Mouse (Mus musculus) left cerebral cortex, adult 9 months (tissue): Measurements from ENCODE around the gene Lingo2.
A peak's percentile ranks its signal among the peaks of the same experiment; 100 is the strongest.

Experiments used
- DNase-seq, 2 experiments: peaks; one replicate each; pipeline ENCODE4 v3.0.0; 2022; ENCODE audit warnings: low spot score in 2 of 2

Lingo2 gene

GRCm38 (mm10) chr4:36560997-36561396 lies 390.6 kb downstream of the Lingo2 start:
- DNase-seq: no peak

GRCm38 (mm10) chr4:36540664-36541360 lies 410.7 kb downstream of the Lingo2 start:
- DNase-seq: no peak

DNA sequence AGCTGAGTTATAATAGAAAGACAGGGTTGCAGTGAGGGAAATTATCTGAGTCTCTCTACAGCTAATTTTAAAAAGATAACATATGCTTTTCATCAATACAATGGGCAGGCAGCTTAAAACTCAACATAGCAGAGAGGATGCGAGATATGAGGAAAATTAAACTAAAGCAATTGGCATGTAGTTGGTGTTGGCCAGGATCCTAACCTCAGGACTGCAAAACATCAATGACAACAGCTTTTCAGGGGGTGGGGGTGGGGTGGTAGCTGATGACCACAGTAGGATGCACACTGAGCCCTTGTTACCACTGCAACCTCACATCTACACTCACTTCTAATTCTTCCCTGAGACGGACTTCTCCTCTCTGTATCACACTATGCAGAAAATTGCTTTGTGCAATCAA lies 417.7 kb downstream of the Lingo2 start:
- DNase-seq: no peak

DNA sequence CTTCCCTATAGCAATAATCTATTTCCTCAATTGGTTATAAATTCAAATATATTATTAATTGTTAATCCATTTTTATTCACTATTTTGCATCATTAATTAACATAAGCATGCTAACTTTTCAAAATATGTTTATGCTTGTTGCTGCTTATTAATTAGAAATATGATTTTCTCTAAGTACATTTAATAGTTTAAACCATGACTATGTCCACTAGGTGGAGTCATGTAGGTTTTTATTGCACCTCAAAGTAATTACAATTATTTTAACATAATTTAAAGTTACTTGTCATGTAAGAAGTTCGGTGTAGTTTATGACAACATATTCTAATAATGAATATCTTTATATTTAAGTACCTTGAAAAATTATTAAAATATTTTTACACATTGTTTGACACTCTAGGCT lies 461.3 kb downstream of the Lingo2 start:
- DNase-seq: no peak

DNA sequence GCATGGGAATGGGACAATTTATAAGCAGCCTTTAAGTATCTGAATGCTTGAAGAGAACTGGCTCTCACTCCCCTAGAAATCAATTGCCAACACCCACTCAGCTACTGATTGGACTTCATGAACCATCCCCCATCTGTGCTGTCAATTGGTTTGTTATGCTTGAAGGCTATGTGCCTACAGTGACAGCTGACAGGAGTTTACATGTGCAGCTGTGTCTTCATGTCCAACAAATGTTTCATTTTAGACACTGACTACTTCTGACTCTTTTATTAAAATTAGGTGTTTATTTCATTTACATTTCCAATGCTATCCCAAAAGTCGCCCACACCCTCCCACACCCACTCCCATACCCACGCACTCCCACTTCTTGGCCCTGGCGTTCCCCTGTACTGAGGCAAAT lies 516.3 kb downstream of the Lingo2 start:
- DNase-seq: no peak

GRCm38 (mm10) chr4:36426192-36426591 lies 525.4 kb downstream of the Lingo2 start:
- no peak for DNase-seq

GRCm38 (mm10) chr4:36407350-36407749 lies 544.2 kb downstream of the Lingo2 start:
- no peak for DNase-seq

GRCm38 (mm10) chr4:36368925-36369324 lies 582.6 kb downstream of the Lingo2 start:
- no peak for DNase-seq

DNA sequence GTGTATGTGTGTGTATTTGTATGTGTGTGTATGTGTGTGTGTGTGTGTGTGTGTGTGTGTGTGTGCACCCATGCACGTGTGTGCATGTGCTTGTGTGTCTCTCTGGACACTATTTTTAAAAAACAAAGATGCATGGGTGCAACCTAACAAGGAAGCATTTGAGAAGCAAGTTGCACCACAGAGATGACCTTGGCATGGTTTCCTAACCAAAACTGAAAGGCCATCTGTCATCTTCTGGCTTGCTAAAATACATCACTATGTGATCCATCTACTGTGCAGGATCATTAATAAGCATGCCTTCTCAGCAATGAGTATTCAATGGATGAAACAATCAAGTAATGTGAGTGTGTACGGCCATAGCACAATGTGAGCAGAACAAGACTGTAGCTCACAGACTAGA lies 597.1 kb downstream of the Lingo2 start:
- no peak for DNase-seq

DNA sequence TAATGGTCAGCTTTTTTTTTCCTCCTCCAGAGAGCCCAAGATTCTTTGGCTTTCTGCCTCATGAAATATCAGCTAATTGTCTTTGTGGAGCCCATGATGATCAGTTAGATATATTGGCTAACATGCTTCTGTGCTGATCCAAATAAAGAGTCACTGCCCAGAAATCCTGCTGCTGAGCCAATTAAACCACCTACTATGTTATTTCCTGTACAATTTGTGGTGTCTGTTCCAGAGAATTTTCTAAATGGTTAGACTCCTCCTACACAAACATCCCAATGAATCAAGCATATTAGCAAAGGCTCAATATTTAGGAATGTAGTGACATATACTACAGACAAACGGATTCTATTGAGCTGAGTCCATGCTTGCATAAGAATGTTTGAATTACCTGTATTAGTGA lies 619.8 kb downstream of the Lingo2 start:
- DNase-seq: no peak

DNA sequence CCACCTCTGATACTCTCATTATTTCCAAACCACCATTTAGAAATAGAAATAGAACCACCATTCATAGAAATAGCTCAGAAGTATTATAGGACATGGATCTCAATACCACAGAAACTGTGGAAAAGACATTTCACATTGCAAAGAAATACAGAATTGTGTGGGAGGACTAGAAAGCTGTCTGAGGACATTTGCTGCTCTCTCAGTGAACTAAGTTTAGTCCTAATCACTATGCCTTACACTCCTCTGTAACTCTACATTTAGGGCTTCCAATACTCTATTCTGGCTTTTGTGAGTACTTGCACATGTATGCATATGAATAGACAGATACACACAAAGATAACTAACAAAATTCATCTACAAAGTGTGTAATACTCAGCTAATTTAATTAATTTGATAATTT lies 625.9 kb downstream of the Lingo2 start:
- DNase-seq: no peak

DNA sequence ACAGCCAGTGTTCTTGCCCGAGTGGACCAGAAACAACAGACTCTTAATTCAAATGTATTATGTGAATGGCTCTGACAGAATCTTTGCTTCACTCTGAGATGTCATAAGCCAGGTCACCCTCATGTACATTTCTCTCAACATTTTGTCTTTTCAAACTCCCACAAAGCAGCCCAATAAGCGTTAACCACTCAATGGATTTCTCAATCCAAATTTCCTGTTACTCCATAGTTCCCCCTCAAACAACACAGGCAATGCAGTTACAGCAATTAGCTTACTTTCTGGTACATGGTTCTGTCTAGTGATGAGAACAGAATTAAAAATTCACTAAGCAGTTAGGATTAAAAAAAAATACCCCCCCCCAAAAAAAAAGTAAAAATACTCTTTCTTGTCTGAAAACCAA lies 638.5 kb downstream of the Lingo2 start:
- no peak for DNase-seq

- DNase-seq: peak in 1 of 2 experiments; percentile 45
Observed at GRCm38 (mm10) chr4:36311431-36311830, 640.1 kb downstream of the Lingo2 start.

GRCm38 (mm10) chr4:36305228-36305627 lies 646.3 kb downstream of the Lingo2 start:
- no peak for DNase-seq

GRCm38 (mm10) chr4:36289701-36290053 lies 661.9 kb downstream of the Lingo2 start:
- DNase-seq: no peak

DNA sequence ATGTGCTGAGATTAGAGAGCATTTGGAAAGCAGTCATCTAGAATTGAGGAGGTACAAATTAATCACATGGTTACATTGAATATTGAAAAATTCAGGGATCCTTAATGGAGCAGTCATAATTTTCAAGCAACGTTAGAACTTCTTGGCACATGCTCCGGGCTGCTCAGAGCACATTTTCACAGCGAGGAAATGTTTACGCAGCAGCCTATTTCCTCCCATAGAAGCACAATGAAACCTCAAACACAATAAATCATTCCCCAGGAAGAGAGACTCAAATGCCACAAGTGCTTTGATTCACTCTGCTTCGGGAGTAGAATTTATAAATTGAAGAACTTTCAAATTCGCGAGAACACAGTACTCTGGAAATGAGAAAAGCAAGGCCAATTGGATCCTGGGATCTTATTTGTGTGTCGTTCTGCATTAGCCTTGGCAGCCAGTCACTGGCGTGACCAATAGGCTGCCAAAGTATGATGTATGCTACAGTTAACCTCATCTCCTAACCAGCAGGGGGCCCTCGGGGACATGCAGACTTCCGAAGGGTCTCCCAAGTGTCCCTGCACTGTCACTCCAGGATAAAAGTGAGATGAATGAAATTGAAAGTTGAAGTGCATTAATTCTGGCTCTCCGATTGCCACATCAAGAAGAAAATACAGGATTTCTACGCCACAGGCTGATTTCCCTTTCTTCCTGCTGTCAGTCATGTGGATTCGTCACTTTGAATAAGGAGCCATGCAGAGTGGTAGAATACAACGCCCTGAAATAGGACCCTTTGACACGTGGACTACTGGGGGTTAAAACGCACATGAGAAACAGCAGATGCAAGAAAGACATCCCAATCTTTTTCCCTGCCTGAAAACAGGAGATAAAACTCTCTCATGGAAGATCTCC lies 662.5 kb downstream of the Lingo2 start:
- peak; percentile 22 to 73 for DNase-seq

- DNase-seq: peak in 1 of 2 experiments; percentile 6
Observed at GRCm38 (mm10) chr4:36262436-36263169, 688.9 kb downstream of the Lingo2 start.

DNA sequence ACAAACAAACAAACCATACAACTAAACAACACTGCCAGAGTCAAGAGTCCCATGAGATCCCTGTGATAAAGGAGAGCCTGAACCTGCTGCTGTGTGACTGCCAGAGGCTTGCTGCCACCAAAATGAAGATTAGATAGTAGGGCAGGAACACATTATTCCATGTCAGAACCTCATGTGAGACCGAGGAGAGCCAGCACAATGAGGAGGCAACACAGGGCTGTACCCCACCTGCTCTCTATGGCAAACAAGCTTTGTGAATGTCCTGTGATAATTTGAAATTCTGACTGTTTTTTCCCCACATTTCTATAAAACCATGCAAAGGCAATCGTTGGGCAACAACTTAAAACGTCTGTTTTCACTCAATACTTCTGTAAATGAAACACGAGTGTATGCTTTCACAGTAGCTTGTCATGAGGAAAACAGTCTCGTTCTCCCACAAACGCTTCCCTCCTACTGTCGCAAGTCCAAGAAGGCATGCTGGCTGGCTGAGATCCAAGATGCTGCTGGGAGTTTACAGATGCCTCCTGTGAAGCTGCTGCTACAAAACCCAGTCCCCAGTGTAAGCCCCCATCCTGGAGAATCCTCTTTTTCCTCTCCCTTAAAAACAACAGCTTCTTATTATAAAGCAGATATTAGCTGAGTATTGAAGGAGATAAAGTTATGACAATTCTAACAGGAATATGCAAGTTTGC lies 765.2 kb downstream of the Lingo2 start:
- DNase-seq: peak in 1 of 2 experiments; percentile 47

DNA sequence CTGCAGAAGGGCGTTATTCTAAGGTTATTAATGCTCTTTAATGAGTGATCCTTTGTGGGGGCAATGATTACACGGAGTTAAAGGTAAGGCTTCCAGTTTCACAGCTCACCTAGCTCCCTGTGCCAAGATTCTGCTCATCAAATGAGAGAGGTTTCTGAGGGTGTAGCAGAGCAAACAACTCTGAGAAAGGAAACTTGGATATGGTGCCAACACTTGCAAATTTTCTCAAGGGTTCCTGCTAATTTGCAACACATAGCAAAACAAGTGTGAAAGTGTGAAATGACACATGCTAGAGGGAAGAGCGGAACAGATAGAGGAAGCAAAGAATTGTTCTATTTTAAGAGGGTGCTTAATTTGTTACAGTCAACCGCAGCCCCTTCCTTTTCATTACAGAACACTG lies 767.9 kb downstream of the Lingo2 start:
- DNase-seq: peak; percentile 31 to 40

DNA sequence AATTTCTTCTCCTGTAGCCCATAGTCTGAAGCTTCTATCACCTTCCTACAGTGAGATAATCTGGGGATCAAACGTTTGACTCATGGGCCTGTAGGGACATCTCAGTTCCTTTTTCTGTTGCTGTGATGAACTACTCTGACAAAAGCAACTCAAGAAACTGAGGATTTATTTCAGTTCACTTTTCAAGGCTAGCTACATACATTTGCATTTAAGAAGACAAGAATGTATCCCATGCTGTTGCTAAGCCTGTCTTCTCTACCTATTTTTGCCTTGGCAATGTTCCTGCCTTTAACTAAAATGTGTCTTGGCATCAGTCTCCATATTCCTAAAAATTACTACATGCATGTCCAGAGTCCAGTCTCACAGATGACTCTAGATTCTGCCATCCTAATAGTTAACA lies 781.4 kb downstream of the Lingo2 start:
- peak; percentile 24 to 28 for DNase-seq

DNA sequence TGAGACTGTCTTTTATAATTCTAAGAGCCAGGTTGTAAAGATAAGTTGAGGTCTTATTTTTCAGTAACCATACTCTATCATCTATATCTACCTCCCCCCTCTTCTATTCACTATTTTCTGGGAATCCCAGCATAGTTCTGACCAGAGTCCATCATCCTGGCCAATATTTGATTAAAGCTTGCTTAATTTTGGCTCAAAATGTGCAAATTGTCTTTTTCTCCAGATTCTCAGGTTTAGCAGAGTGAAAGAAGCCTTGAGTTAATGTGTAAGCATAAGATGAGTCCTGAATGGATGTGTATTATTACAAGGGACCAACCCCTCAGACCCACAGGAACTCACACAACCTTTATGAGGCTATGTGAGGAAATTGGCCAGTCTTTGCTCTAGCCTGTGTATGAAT lies 820.2 kb downstream of the Lingo2 start:
- no peak for DNase-seq

- DNase-seq: no peak
Observed at GRCm38 (mm10) chr4:36095482-36095881, 856.1 kb downstream of the Lingo2 start.
